Mouse (Mus musculus): ENCODE results near the gene Ccdc148.

DNA sequence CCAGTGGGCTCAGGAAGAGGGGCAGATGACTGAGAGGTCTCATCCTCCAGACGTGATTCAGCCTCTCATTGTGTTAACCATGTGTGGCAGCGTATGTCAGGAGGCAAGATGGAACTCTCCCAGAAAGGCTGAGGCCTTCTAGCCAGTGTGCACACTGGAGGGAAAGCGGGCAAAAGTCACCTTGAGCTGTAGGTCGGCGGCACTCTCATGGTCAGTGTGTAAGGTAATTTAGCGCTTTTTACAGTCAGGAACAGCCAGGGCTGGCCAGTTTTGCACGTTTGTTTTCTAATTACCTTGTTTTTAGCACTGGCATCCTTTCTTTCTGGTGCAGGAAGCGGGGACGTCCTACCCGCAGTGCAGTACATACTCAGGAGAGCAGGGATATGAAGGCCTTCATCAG is 29.7 kb upstream of the Ccdc148 start:
- TF ChIP-seq CTCF (IDR thresholded peaks at IDR 0.05; ENCODE audit: low read depth, low read length) (no peak), POLR2A (IDR thresholded peaks at IDR 0.05; ENCODE audit: borderline replicate concordance, low read depth, low read length) (no peak)
